Mouse (Mus musculus): ENCODE measurements at regions not wholly inside any gene's neighbourhood (a gene's known extent, or its start where the extent isn't known, plus 50 kb on each side); places are given as distances from the start of the nearest gene placed in this dataset.

GRCm38 (mm10) chr1:81746013-81746412 lies 486.9 kb upstream of the Gm9747 start:
- no peak for DNase-seq (ENCODE audit: low read depth, low spot score)

DNA sequence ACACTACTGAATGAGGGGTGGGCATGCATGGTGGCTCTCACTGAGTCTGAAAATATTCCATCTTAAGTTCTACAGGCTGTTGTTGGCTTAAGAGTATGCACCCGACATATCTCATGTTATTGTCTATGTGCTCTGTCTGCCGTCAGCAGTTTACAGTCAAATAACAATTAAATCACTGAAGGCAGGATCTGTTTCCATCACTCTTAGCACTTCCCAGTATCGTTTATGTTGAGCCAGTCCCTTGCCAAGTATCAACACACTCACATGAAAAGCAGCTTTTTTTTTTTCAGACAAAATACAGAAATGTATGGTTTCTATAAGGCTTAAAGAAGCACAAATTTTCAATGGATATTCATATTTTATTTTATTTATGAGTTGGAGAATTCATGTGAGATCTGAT lies 485.9 kb upstream of the Gm9747 start:
- no peak for DNase-seq (ENCODE audit: low read depth, low spot score)

DNA sequence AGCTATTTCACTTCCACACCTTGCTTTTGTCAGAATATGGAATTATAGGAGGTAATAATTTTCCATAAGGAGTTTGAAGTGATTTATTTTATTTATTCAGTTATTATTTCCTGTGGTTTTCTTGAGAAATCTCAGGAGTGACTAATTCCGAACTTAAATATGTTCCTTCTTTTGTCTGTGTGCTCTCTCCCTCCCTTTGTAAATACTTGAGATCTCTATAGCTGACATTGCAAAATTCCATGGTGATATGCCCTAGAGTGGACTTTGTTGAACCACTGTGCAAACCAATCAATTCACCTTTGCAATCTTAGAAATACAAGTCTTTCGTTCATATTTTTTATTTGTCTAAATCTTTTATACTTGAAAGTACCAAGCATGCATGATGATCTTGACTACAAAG lies 478.8 kb upstream of the Gm9747 start:
- no peak for DNase-seq (ENCODE audit: low read depth, low spot score)

- no peak for DNase-seq (ENCODE audit: low read depth, low spot score)
Observed at GRCm38 (mm10) chr1:81755281-81755680, 477.6 kb upstream of the Gm9747 start.

- DNase-seq (ENCODE audit: low read depth, low spot score): no peak
Observed at GRCm38 (mm10) chr1:81755694-81756093, 477.2 kb upstream of the Gm9747 start.

GRCm38 (mm10) chr1:81759919-81760318 lies 473.0 kb upstream of the Gm9747 start:
- no peak for DNase-seq (ENCODE audit: low read depth, low spot score)

GRCm38 (mm10) chr1:81771704-81772103 lies 461.2 kb upstream of the Gm9747 start:
- DNase-seq (ENCODE audit: low read depth, low spot score): no peak

GRCm38 (mm10) chr1:81780583-81780982 lies 452.3 kb upstream of the Gm9747 start:
- no peak for DNase-seq (ENCODE audit: low read depth, low spot score)

DNA sequence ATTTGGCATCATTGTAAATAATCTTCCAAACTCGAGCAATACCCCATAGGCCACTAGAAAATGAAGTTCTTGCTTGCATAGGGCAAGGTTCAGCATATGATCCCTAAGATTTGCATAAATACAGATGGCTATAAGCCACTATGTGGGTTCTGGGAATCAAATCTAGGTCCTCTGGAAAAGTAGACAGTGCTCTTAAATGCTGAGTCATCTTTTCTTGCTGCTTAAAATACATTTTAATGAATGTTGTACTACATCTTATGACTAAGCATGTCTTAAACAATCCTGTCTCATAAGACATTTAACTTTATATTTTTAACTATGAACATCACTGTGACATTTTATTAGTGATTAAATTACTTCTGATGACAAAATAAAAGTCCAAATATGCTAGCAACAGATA lies 448.6 kb upstream of the Gm9747 start:
- DNase-seq (ENCODE audit: low read depth, low spot score): no peak

DNA sequence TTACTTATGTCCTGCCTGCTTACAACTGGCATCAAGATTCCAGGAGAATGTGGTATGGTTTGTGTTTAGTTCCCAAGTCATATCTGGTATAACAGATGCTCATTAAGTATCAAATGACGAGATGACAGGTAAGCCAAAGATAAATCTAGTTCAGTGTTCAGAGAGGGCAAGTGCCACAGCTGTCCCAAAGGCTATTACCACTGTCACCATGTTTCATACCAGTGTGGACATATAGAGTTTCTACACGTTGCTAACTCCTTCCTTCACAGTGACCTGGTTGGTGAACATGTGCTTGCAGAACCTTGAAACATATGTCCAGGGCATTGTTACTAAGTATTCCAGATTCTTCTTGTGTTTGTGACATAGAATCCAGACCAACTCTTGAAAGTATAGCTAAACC lies 438.1 kb upstream of the Gm9747 start:
- no peak for DNase-seq (ENCODE audit: low read depth, low spot score)

GRCm38 (mm10) chr1:81795399-81795798 lies 437.5 kb upstream of the Gm9747 start:
- no peak for DNase-seq (ENCODE audit: low read depth, low spot score)

DNA sequence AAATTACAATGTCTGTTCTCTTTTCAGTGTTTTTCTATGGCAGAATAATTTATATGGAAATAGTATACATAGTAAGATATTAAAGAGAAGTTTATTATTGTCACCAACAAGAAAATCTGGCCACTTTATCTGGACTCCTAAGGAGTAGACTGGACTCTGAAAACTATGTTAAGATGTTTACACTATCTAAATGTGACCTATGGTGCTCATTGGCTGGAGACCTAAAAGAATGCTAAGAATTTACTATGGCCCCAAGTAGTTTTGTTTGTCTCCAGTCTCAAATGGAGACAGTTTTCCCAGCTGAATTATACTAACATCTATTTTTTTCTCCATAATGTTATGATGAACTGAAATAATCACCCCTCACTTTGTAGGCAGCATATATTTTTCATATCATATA lies 421.3 kb upstream of the Gm9747 start:
- no peak for DNase-seq (ENCODE audit: low read depth, low spot score)

DNA sequence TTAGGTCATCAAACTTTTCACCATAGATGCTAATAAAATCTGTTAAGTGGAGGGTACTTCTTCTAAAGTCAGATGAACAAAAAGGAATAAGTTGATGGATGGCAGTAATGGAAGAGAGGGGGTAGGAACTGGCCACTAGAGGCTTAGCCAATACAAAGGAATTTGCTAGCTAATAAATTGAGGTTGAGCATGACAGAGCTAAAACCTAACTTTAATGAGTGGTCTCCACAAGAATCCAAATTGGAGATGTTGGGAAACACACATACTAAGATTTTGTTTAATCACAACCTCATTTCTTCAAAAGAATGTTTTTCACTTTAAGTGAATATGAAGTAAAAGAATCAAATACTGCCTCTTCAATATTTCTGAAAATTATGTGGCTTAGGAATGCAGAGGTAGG lies 414.0 kb upstream of the Gm9747 start:
- no peak for DNase-seq (ENCODE audit: low read depth, low spot score)

DNA sequence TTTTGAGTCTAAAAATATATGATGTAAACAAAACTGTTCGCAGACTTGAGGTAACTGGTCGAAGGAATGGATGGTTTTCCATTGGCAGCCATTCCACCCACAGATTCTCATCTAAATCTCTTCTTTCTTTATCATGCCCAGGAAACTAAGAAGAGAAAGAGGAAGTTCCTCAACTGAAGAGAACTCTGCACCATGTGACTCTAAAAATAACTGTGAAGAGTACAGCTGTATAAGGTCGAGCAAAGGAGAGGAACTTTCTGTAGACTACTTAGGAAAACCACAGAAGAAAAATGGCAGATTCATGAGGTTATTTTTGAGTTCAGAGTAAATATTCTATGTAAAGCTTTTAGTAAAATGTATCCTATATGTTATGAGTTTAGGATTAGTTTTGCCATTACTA lies 390.9 kb upstream of the Gm9747 start:
- DNase-seq (ENCODE audit: low read depth, low spot score): no peak

GRCm38 (mm10) chr1:81850462-81851144 lies 382.3 kb upstream of the Gm9747 start:
- DNase-seq (ENCODE audit: low read depth, low spot score): no peak

GRCm38 (mm10) chr1:81859464-81859863 lies 373.4 kb upstream of the Gm9747 start:
- DNase-seq (ENCODE audit: low read depth, low spot score): no peak

- DNase-seq (ENCODE audit: low read depth, low spot score): no peak
Observed at GRCm38 (mm10) chr1:81864571-81864970, 368.3 kb upstream of the Gm9747 start.

DNA sequence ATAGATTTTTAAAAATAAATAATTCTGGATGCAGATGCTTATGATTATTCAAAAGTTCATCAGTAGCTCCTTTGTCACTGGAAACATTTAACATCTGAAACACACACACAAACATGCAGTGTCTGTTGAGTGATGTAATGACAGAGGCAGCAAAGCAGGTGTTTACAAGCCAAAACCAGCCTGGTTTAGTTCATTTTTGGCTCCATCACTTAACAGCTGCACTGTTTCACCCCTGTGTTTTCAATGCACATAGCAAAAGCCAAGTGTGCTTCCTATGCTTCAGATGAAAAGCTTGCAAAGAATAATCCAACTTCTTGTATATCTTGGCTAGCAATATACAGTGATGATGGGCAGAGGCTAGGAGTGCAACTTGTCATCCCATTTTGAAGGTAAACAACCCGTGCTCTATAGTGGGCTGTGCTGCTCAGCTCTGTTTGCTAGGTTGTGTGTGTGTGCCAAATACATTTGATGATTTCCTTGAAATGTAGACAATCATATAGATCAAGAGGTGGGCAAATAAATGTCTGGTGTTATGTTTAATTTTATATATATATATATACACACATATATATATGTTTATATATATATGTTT lies 345.9 kb upstream of the Gm9747 start:
- DNase-seq (ENCODE audit: low read depth, low spot score): no peak

DNA sequence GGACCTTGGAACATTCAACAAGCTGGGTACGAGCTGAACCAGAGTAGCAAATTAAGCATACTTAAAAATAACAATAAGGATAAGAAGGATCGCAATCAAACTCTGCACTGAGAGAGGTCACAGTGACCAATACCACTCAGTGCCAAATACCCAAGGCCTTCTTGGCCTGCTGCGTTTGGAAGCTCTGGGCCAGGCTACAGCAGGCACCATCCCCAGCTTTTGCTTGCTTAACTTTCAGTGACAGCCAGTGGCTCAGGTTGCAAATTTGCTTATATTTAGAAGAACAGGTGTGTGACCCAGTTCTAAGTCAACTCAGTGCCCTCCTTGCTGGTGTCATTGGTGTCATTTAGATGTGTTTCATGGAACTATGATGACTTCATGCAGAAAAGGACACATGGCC lies 335.7 kb upstream of the Gm9747 start:
- DNase-seq (ENCODE audit: low read depth, low spot score): no peak

DNA sequence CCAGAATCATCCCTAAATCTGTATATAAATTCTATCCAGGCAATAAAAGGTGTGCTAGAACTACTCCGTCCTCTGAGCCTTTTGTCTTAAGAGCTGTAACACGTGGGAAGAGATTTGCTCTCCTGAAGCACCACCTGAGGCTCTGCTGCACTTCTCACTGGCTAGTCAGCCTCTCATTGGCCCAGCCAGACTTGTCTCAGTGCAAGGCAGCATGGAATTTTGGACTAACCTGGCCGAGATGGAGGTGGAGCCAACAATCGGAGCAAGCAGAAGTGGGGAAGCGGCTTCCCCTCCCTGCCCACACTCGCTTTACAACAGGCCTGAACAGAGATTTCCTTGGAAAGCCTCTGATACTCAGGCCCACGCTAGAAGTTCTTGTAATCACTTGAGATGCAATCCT lies 332.1 kb upstream of the Gm9747 start:
- DNase-seq (ENCODE audit: low read depth, low spot score): no peak

GRCm38 (mm10) chr1:81904056-81904455 lies 328.9 kb upstream of the Gm9747 start:
- no peak for DNase-seq (ENCODE audit: low read depth, low spot score)

- DNase-seq (ENCODE audit: low read depth, low spot score): no peak
Observed at GRCm38 (mm10) chr1:81912607-81913006, 320.3 kb upstream of the Gm9747 start.

GRCm38 (mm10) chr1:81913561-81913964 lies 319.3 kb upstream of the Gm9747 start:
- DNase-seq (ENCODE audit: low read depth, low spot score): no peak

DNA sequence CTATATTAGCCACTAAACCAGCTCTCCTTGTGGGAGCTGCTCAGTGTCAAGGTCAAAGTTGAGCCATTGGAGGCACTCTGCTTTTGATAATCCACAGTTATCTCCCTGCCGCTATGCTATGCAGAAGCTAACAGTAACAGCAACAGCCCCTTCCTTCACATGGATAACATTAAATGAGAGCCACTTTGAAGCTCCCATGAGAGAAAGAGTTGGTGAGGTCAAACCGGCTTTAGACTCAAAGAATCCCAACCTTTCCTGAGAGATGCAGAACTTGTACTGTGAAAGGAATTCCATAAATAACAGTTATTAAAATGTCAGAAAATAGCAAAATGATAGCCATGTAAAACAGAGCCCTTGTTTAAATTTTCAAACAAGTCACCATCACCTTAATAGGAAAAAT lies 316.1 kb upstream of the Gm9747 start:
- DNase-seq (ENCODE audit: low read depth, low spot score): no peak

Measured in retina, postnatal 7 days (tissue).